Mouse (Mus musculus) small intestine, adult 2 months (tissue): ENCODE data around the gene Tbx4.

ENCODE experiments used
- CTCF ChIP-seq: fragments of 200-500 bp; IDR thresholded peaks from 2 replicates; pipeline ENCODE4 v1.5.1; 2012; ENCODE audit warnings: low read depth, mild to moderate bottlenecking, control low read depth, inconsistent platforms, low read length, moderate library complexity, mixed read lengths; ENCODE audit not compliant: insufficient replicate concordance, insufficient read length; ENCODE audit errors: extremely low read depth
- POLR2A ChIP-seq: fragments of 200-500 bp; IDR thresholded peaks from 2 replicates; pipeline ENCODE4 v1.6.1; 2012; ENCODE audit warnings: low read depth, mild to moderate bottlenecking, control low read depth, inconsistent platforms, low read length, moderate library complexity

DNA sequence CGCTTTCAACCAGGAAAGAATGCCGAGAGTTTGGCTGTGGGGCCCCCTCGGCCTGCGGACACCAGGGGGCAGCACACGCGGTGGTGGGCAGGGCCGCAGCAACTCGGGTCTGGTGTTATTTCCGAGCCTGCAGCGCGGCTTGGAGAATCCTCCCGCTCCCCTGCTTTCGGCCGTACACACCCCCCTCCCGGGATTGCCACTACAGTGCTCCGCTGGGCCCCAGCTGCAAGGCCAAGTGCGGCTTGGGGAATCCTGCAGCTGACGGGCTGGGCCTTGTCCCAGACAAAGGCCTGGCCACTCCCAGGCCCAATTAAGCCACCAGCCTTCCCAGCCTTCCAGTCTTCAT, 42.9 kb upstream of the Tbx4 start:
- peak; percentile 73; the same call in 1 of the 2 replicates for TF ChIP-seq CTCF
- no peak for TF ChIP-seq POLR2A
